Mouse (Mus musculus): Measurements from ENCODE around the gene Ctdnep1. TPM values are rescaled to one million over a fixed set of nuclear protein-coding genes. Genes with fewer than 3 reads are reported as not detected.

The Ctdnep1 gene
- polyA plus RNA-seq, 1 experiment, result 224 TPM

- TF ChIP-seq GATA1 (IDR thresholded peaks at IDR 0.05; ENCODE audit: low read length), result no peak
Measured at GRCm38 (mm10) chr11:69992932-69993331, 12.0 kb downstream of the Ctdnep1 start.

GRCm38 (mm10) chr11:69994401-69995090 is 13.6 kb downstream of the Ctdnep1 start:
- TF ChIP-seq GATA1 (IDR thresholded peaks at IDR 0.05; ENCODE audit: low read length), result no peak

- no peak for TF ChIP-seq GATA1 (IDR thresholded peaks at IDR 0.05; ENCODE audit: low read length)
Measured at GRCm38 (mm10) chr11:69995391-69995960, 14.5 kb downstream of the Ctdnep1 start, which contains the start of gene Phf23. Gene Phf23, plus strand, starts transcription at chr11:69995777.

- TF ChIP-seq GATA1 (IDR thresholded peaks at IDR 0.05; ENCODE audit: low read length), result no peak
Measured at GRCm38 (mm10) chr11:69996161-69997061, 15.5 kb downstream of the Ctdnep1 start.

- TF ChIP-seq GATA1 (IDR thresholded peaks at IDR 0.05; ENCODE audit: low read length), result no peak
Measured at GRCm38 (mm10) chr11:69997070-69997509, 16.1 kb downstream of the Ctdnep1 start.

GRCm38 (mm10) chr11:69998567-69999491 is 17.9 kb downstream of the Ctdnep1 start:
- TF ChIP-seq GATA1 (IDR thresholded peaks at IDR 0.05; ENCODE audit: low read length), result no peak

- no peak for TF ChIP-seq GATA1 (IDR thresholded peaks at IDR 0.05; ENCODE audit: low read length)
Measured at GRCm38 (mm10) chr11:69999666-70000065, 18.7 kb downstream of the Ctdnep1 start.

- no peak for TF ChIP-seq GATA1 (IDR thresholded peaks at IDR 0.05; ENCODE audit: low read length)
Measured at GRCm38 (mm10) chr11:70000396-70000898, 19.5 kb downstream of the Ctdnep1 start, which contains the start of gene Dvl2. Gene Dvl2, plus strand, starts transcription at chr11:70000595.

GRCm38 (mm10) chr11:70001159-70001558 is 20.2 kb downstream of the Ctdnep1 start:
- TF ChIP-seq GATA1 (IDR thresholded peaks at IDR 0.05; ENCODE audit: low read length), result no peak

- no peak for TF ChIP-seq GATA1 (IDR thresholded peaks at IDR 0.05; ENCODE audit: low read length)
Measured at GRCm38 (mm10) chr11:70001865-70002264, 20.9 kb downstream of the Ctdnep1 start.

- TF ChIP-seq GATA1 (IDR thresholded peaks at IDR 0.05; ENCODE audit: low read length), result no peak
Measured at GRCm38 (mm10) chr11:70002471-70002870, 21.5 kb downstream of the Ctdnep1 start.

- no peak for TF ChIP-seq GATA1 (IDR thresholded peaks at IDR 0.05; ENCODE audit: low read length)
Measured at GRCm38 (mm10) chr11:70005521-70005920, 24.6 kb downstream of the Ctdnep1 start.

GRCm38 (mm10) chr11:70010033-70010432 is 29.1 kb downstream of the Ctdnep1 start:
- TF ChIP-seq GATA1 (IDR thresholded peaks at IDR 0.05; ENCODE audit: low read length), result no peak

GRCm38 (mm10) chr11:70010548-70010947 is 29.6 kb downstream of the Ctdnep1 start:
- no peak for TF ChIP-seq GATA1 (IDR thresholded peaks at IDR 0.05; ENCODE audit: low read length)

- no peak for TF ChIP-seq GATA1 (IDR thresholded peaks at IDR 0.05; ENCODE audit: low read length)
Measured at GRCm38 (mm10) chr11:70010961-70011360, 30.0 kb downstream of the Ctdnep1 start.

Data from G1E-ER4 (cell line).